Mouse (Mus musculus) MEL (cell line): ENCODE results near the gene Zfp101.

Experiments used
- CHD2 ChIP-seq: IDR thresholded peaks from 2 replicates; pipeline ENCODE4 v1.6.1; 2011; ENCODE audit warnings: low read length, improper control_type of control experiment
- CTCF ChIP-seq, 3 experiments: IDR thresholded peaks in 2 of 3; conservative IDR thresholded peaks in 1 of 3; 2 replicates each; pipeline ENCODE4 v1.5.1; 2011 to 2012; ENCODE audit warnings: low read length in 3 of 3, low read depth in 2 of 3, mild to moderate bottlenecking in 2 of 3, improper control_type of control experiment in 1 of 3, inconsistent platforms in 1 of 3, mixed read lengths in 1 of 3, moderate library complexity in 1 of 3; ENCODE audit not compliant: control insufficient read depth in 1 of 3, insufficient read depth in 1 of 3, poor library complexity in 1 of 3, severe bottlenecking in 1 of 3
- EP300 ChIP-seq, 2 experiments: IDR thresholded peaks; 2 replicates each; pipeline ENCODE4 v1.6.1; 2011; ENCODE audit warnings: improper control_type of control experiment in 2 of 2, low read length in 2 of 2, low read depth in 1 of 2, mild to moderate bottlenecking in 1 of 2
- HCFC1 ChIP-seq: IDR thresholded peaks from 2 replicates; pipeline ENCODE4 v1.6.1; 2012; ENCODE audit warnings: low read depth, mild to moderate bottlenecking, inconsistent platforms, low read length, improper control_type of control experiment, moderate library complexity
- MAFK ChIP-seq: IDR thresholded peaks from 2 replicates; pipeline ENCODE4 v1.6.1; 2011; ENCODE audit warnings: low read depth, mild to moderate bottlenecking, low read length, improper control_type of control experiment, borderline replicate concordance
- MAX ChIP-seq: IDR thresholded peaks from 2 replicates; pipeline ENCODE4 v1.6.1; 2011; ENCODE audit warnings: low read length, improper control_type of control experiment
- NRF1 ChIP-seq: IDR thresholded peaks from 2 replicates; pipeline ENCODE4 v1.6.1; 2014; ENCODE audit warnings: low read depth, mild to moderate bottlenecking, inconsistent platforms, low read length, improper control_type of control experiment, moderate library complexity; ENCODE audit not compliant: poor library complexity, insufficient read depth, severe bottlenecking
- POLR2A ChIP-seq, 2 experiments: IDR thresholded peaks; 2 replicates each; pipeline ENCODE4 v1.6.1; 2011 to 2012; ENCODE audit warnings: low read length in 2 of 2, mild to moderate bottlenecking in 2 of 2, control low read depth in 1 of 2, improper control_type of control experiment in 1 of 2, low read depth in 1 of 2, moderate library complexity in 1 of 2; ENCODE audit not compliant: control insufficient read depth in 1 of 2, insufficient read depth in 1 of 2, poor library complexity in 1 of 2
- POLR2AphosphoS2 ChIP-seq: IDR thresholded peaks from 2 replicates; pipeline ENCODE4 v1.6.1; 2011; ENCODE audit warnings: low read length, improper control_type of control experiment
- SMC3 ChIP-seq: IDR thresholded peaks from 2 replicates; pipeline ENCODE4 v1.6.1; 2011; ENCODE audit warnings: low read depth, low read length, improper control_type of control experiment
- USF2 ChIP-seq, 2 experiments: IDR thresholded peaks; 2 replicates each; pipeline ENCODE4 v1.6.1; 2011 to 2012; ENCODE audit warnings: improper control_type of control experiment in 2 of 2, low read length in 2 of 2, borderline replicate concordance in 1 of 2, inconsistent platforms in 1 of 2, low read depth in 1 of 2, mild to moderate bottlenecking in 1 of 2; ENCODE audit not compliant: insufficient read depth in 1 of 2

DNA sequence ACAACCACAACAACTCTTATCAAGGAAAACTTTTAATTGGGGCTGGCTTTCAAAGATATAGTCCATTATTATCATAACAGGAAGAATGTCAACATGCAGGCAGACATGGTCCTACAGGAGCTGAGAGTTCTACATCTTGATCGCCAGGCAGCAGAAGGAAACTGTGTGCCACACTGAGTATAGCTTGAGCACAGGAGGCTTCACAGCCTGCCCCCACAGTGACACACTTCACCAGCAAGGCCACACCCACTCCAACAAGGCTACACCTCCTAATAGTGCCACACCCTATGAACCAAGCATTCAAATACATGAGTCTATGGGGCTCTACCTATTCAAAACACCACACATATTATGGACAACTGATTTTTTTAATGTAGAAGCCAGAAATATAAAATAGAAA is 41.5 kb downstream of the Zfp101 start:
- TF ChIP-seq CTCF (IDR thresholded peaks at IDR 0.05 in 2 of 3, conservative IDR thresholded peaks at IDR 0.05 in 1 of 3; ENCODE audit: control insufficient read depth in 1 of 3, insufficient read depth in 1 of 3, low read depth in 2 of 3, low read length in 3 of 3, poor library complexity in 1 of 3, severe bottlenecking in 1 of 3), result no peak
- TF ChIP-seq POLR2AphosphoS2, result no peak
- peak in 1 of 2 experiments; percentile 17; a peak in 1 of 4 replicates for TF ChIP-seq EP300 (IDR thresholded peaks at IDR 0.05; ENCODE audit: low read depth in 1 of 2, low read length in 2 of 2)
- no peak for TF ChIP-seq HCFC1
- TF ChIP-seq MAX, result no peak
- no peak for TF ChIP-seq POLR2A (IDR thresholded peaks at IDR 0.05; ENCODE audit: control insufficient read depth in 1 of 2, insufficient read depth in 1 of 2, low read depth in 1 of 2, low read length in 2 of 2, poor library complexity in 1 of 2)
- no peak for TF ChIP-seq SMC3
- no peak for TF ChIP-seq NRF1
- no peak for TF ChIP-seq MAFK
- no peak for TF ChIP-seq CHD2
- TF ChIP-seq USF2 (IDR thresholded peaks at IDR 0.05; ENCODE audit: borderline replicate concordance in 1 of 2, insufficient read depth in 1 of 2, low read depth in 1 of 2, low read length in 2 of 2), result no peak
